Mouse (Mus musculus): ENCODE results near the gene Taf6l. TPM values are rescaled to one million over a fixed set of nuclear protein-coding genes. Genes with fewer than 3 reads are reported as not detected.

Gene Taf6l
- total and polyA plus RNA-seq, 3 experiments = 20.4 to 25.7 (median 25.5) TPM

DNA sequence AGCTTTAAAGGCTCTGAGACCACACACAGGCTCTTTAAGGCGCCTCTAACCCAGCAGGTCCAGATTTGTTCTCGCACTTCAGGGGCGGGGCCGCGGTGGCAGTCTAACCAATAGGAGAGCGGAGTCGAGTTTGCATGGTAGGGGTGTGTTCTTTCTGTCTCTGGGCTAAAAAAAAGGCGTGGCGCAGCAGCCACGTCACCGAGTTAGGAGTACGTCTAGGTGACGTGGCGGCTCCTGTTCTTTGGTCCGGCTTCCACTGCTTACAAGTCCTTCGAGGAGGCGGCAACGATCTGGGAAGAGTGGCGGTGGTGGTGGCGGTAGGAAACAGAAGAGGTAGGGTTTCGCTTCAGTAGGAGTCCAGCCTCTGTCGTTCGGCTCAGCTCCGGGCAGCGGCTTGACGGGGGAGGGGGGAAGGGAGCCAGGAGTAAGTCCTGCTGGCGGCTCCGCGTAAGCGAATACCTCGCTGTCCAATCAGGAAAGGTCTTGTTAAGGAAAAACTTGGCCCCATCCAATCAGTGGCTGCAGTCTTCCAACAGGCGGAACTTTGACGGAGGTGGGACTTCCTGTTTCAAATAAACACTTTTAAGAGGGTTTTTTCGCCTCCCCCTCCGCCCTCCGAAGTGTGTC lies 44.9 kb downstream of the Taf6l start, which contains the start of gene Stx5a (continued):
- peak; percentile 84; the same call in 1 of the 2 replicates for TF ChIP-seq KAT2A (IDR thresholded peaks at IDR 0.05; ENCODE audit: insufficient replicate concordance, low read length)
- TF ChIP-seq PAX5 (IDR thresholded peaks at IDR 0.05; ENCODE audit: low read length) = no peak
- no peak for TF ChIP-seq MXI1 (IDR thresholded peaks at IDR 0.05; ENCODE audit: low read depth, low read length)
- peak; percentile 8; the same call in 1 of the 2 replicates for TF ChIP-seq SMC3 (IDR thresholded peaks at IDR 0.05; ENCODE audit: low read depth, low read length)
- no peak; the same call in 1 of the 2 replicates for TF ChIP-seq GABPA (IDR thresholded peaks at IDR 0.05; ENCODE audit: insufficient replicate concordance, low read depth, low read length)
- TF ChIP-seq CHD1 (IDR thresholded peaks at IDR 0.05; ENCODE audit: low read depth, low read length) = no peak
- TF ChIP-seq E2F4 (IDR thresholded peaks at IDR 0.05; ENCODE audit: insufficient replicate concordance, low read depth, low read length) = no peak
- peak; percentile 32; the same call in 1 of the 2 replicates for TF ChIP-seq MYC (IDR thresholded peaks at IDR 0.05; ENCODE audit: low read depth, low read length)
- no peak for TF ChIP-seq ZKSCAN1 (IDR thresholded peaks at IDR 0.05; ENCODE audit: borderline replicate concordance, low read depth, low read length)
- no peak for TF ChIP-seq RAD21 (IDR thresholded peaks at IDR 0.05; ENCODE audit: low read depth, low read length)
- TF ChIP-seq MAFK (IDR thresholded peaks at IDR 0.05; ENCODE audit: insufficient replicate concordance, low read length) = no peak
- peak; percentile 73 for TF ChIP-seq POLR2A (IDR thresholded peaks at IDR 0.05; ENCODE audit: low read depth, low read length)
- TF ChIP-seq RCOR1 (conservative IDR thresholded peaks at IDR 0.05; ENCODE audit: low read depth, low read length) = peak; percentile 12; the same call in 1 of the 2 replicates
- peak; percentile 57; the same call in 1 of the 2 replicates for TF ChIP-seq TCF12 (IDR thresholded peaks at IDR 0.05; ENCODE audit: low read depth, low read length)
- TF ChIP-seq CTCF (conservative IDR thresholded peaks at IDR 0.05 in 1 of 2, IDR thresholded peaks at IDR 0.05 in 1 of 2; ENCODE audit: low read depth in 2 of 2, low read length in 2 of 2) = no peak
- TF ChIP-seq ZNF384 (IDR thresholded peaks at IDR 0.05; ENCODE audit: low read depth, low read length) = peak; percentile 75
- peak; percentile 52; the same call in 1 of the 2 replicates for TF ChIP-seq TBP (conservative IDR thresholded peaks at IDR 0.05; ENCODE audit: low read depth, low read length)
- TF ChIP-seq ETS1 (conservative IDR thresholded peaks at IDR 0.05; ENCODE audit: low read depth, low read length) = no peak
- TF ChIP-seq MEF2A (IDR thresholded peaks at IDR 0.05; ENCODE audit: borderline replicate concordance, low read depth, low read length) = 0 out of 2 replicates have a peak, but pooled peaks have one; percentile 58
- TF ChIP-seq ELF1 (IDR thresholded peaks at IDR 0.05; ENCODE audit: low read depth, low read length) = peak; percentile 91

DNA sequence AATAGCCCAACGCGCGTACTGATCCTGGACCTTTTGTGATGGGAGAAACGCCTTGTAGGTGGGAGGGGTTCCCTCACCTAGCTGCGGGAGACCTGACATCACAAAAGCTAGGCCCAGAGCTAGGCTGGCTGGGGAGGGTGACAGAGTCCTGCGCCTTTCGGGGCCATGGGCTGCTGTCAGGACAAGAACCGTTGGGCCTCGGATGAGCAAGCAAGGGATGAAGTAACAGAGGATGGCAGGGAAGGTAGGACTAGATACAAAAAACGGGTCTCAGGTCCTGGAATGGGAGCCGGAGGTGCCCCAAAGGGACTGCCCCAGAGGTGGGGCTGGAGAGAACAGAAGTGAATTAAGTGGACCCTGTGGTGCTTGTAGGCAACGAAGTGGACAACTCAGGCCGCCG lies 45.6 kb downstream of the Taf6l start, which contains the start of gene 1700092M07Rik:
TSS of gene 1700092M07Rik (plus strand) at position 116 of the 400 bp plus-strand sequence.
- no peak for TF ChIP-seq ETS1 (conservative IDR thresholded peaks at IDR 0.05; ENCODE audit: low read depth, low read length)
- peaks cover 11 to 41% of the 10 kb centered on the region in 2 experiments for H3K4me1 ChIP-seq (ENCODE audit: control insufficient read depth in 1 of 2, insufficient read depth in 2 of 2)

More for the DNA sequence above, 45.6 kb downstream of the Taf6l start, which contains the start of gene 1700092M07Rik:
- H3K27me3 ChIP-seq (replicated peaks) = no peaks in the 10 kb centered on the region
- dilution Hi-C loops (cut with MboI; ENCODE audit: extremely low pct_ligation_motif_present, extremely low pct_unique_long_range_greater_than_20kb, low sequenced_read_pairs) (no loop called here), in situ Hi-C loops (cut with MboI; ENCODE audit: low pct_ligation_motif_present, low pct_unique_long_range_greater_than_20kb, low sequenced_read_pairs) (loop anchor here (25.0 kb wide), 1 partner anchor 372 kb away; no protein-coding TSS in a partner anchor)
- peak within 1 kb of the TSS; percentile 68 to 77 (median 75) for H3K4me3 ChIP-seq (replicated peaks in 1 of 3; ENCODE audit: low read depth in 2 of 3, low read length in 2 of 3, poor library complexity in 1 of 3)
- H3K4me2 ChIP-seq (ENCODE audit: insufficient read depth, low read depth, poor library complexity, severe bottlenecking) = peak within 1 kb of the TSS; percentile 6; the same call in 1 of the 2 replicates
- peaks cover 50 to 71% of the 10 kb centered on the region in 2 experiments for H3K36me3 ChIP-seq (replicated peaks in 1 of 2; ENCODE audit: control insufficient read depth in 1 of 2, insufficient read depth in 1 of 2, low read length in 1 of 2)
- H3K9ac ChIP-seq (ENCODE audit: insufficient read depth, low read depth) = peak within 1 kb of the TSS; percentile 79
- DNase-seq (ENCODE audit: extremely low read depth) = no peak
- H3K27ac ChIP-seq (ENCODE audit: insufficient read depth, low read depth) = peak within 1 kb of the TSS; percentile 91
- peaks cover 41% of the 10 kb centered on the region for H3K79me2 ChIP-seq (replicated peaks; ENCODE audit: control insufficient read depth, extremely low read depth, insufficient read depth, poor library complexity, severe bottlenecking)
- no peaks in the 10 kb centered on the region for H3K9me3 ChIP-seq (replicated peaks; ENCODE audit: low read length)

All from CH12.LX (cell line).